Mouse (Mus musculus): Measurements from ENCODE around the gene Zfp385c.

DNA sequence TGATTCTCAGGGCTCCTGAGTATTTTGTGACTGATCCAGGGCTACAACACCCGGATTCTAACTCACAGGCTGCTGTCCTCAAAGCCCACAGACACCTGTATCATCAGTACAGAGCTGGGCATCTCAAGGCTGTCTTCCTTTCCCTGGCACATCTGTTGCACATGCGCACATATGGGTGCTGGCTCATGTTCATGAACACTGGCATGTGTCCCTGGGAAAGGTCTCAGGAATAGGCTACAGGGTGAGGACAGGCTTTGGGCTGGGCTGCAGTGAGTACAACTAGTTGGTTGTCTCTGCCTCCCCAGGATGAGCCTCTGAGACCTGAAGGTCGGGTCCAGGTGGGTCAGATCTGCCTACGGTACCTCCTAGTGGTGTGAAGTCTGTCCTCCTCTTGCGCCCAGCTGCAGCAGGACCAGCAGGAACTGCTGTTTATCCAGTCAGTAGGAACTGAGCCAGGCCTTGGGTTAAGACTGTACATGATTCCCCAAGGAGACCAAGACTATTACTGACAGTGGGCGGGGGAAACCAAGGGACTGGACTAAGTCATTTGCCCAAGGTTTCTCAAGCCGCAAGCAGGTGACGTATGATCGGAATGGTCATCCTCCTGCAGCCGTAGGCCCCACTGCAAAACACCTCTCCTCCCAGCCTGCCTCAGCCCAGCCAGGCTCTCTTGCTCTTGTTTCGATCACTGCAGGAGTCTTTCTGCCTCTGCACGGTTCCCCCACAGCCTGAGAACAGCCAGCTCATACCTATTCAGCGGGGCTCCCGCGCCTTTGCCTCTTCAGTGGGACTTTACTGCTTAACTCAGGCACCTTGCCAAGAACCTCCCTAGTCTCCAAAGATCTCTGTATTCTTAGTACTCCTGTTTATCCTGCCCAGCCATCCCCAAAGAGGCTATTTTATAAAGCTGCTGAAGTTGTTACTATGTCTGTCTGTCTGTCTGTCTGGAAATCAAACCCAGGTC lies 48.4 kb downstream of the Zfp385c start:
- TF ChIP-seq CTCF (IDR thresholded peaks at IDR 0.05; ENCODE audit: low read depth, low read length) (no peak), POLR2A (IDR thresholded peaks at IDR 0.05; ENCODE audit: borderline replicate concordance, low read depth, low read length) (no peak)
